Mouse (Mus musculus) neural tube, embryonic 14.5 days (tissue): Measurements from ENCODE around the gene Cpvl. TPM values are rescaled to one million over a fixed set of nuclear protein-coding genes. Genes with fewer than 3 reads are reported as not detected.

ENCODE experiments used
- ATAC-seq: fragments of 200-750 bp; cut with Nextera tagmentation; 2 replicates; pipeline ENCODE4 v1.8.0; 2017; ENCODE audit warnings: low read depth, mild to moderate bottlenecking, moderate TSS enrichment, moderate library complexity
- H3K27ac ChIP-seq: fragments of 300-500 bp; sonication (generic); 2 replicates; pipeline ENCODE4 v1.5.1; 2014; ENCODE audit warnings: low read depth, mild to moderate bottlenecking, control low read depth, low read length, moderate library complexity, mixed read lengths
- H3K27me3 ChIP-seq: fragments of 300-500 bp; sonication (generic); 2 replicates; pipeline ENCODE4 v1.6.1; 2014; ENCODE audit warnings: low read length; ENCODE audit not compliant: control insufficient read depth, insufficient read depth
- H3K36me3 ChIP-seq: fragments of 300-500 bp; sonication (generic); 2 replicates; pipeline ENCODE4 v1.6.1; 2014; ENCODE audit warnings: low read length, mixed read lengths; ENCODE audit not compliant: control insufficient read depth, insufficient read depth
- H3K4me1 ChIP-seq: fragments of 300-500 bp; sonication (generic); 2 replicates; pipeline ENCODE4 v1.6.1; 2014; ENCODE audit warnings: low read length; ENCODE audit not compliant: control insufficient read depth, insufficient read depth
- H3K4me2 ChIP-seq: fragments of 300-500 bp; sonication (generic); 2 replicates; pipeline ENCODE4 v1.6.1; 2014; ENCODE audit warnings: mild to moderate bottlenecking, low read depth, low read length, control low read depth
- H3K4me3 ChIP-seq: fragments of 300-500 bp; sonication (generic); 2 replicates; pipeline ENCODE4 v1.5.1; 2014; ENCODE audit warnings: low read depth, low read length, control low read depth, mixed read lengths
- H3K9ac ChIP-seq: fragments of 300-500 bp; sonication (generic); replicated peaks from 2 replicates; pipeline ENCODE4 v1.6.1; 2014; ENCODE audit warnings: low read depth, mild to moderate bottlenecking, control low read depth, low read length, mixed read lengths
- H3K9me3 ChIP-seq: fragments of 300-500 bp; sonication (generic); 2 replicates; pipeline ENCODE4 v1.6.1; 2016; ENCODE audit warnings: low read length; ENCODE audit not compliant: control insufficient read depth
- WGBS: fragments of 180-500 bp; shearing (Covaris S2); extraction: QIAGEN DNeasy Blood & Tissue Kit; methylation state at CpG from one replicate; pipeline ENCODE4 v1.1.7; 2014; 5-methylcytosine and 5-hydroxymethylcytosine counted together
- polyA plus RNA-seq: library from polyadenylated mRNA; unstranded; fragments of >200 nt; fragmentation: Nextera tagmentation; extraction: Ambion mirVana; gene quantifications from 2 replicates; pipeline ENCODE4 v1.2.1, GENCODE M21; 2014

Gene Cpvl
- polyA plus RNA-seq, 1 experiment from 2014 or later, result not detected

- Histone ChIP-seq H3K36me3 (no peaks in the 10 kb centered on the region), H3K4me3 (no peak overlapping the region), H3K27ac (no peak overlapping the region), H3K4me2 (no peak overlapping the region), H3K27me3 (no peaks in the 10 kb centered on the region), H3K9ac (no peak overlapping the region), H3K4me1 (no peaks in the 10 kb centered on the region), H3K9me3 (no peaks in the 10 kb centered on the region)
- 77% methylated on average over 4 of the region's 4 CpGs for WGBS
- no peak for ATAC-seq
These were observed 27.1 kb downstream of the Cpvl start for GRCm38 (mm10) chr6:53951421-53951820.

- no peak for ATAC-seq
- H3K27ac ChIP-seq, result no peak overlapping the region
- no peak overlapping the region for H3K9ac ChIP-seq
- no peaks in the 10 kb centered on the region for H3K36me3 ChIP-seq
- WGBS, result 61% methylated on average over 9 of the region's 9 CpGs
- no peaks in the 10 kb centered on the region for H3K27me3 ChIP-seq
- no peaks in the 10 kb centered on the region for H3K4me1 ChIP-seq
- no peak overlapping the region for H3K4me2 ChIP-seq
- no peaks in the 10 kb centered on the region for H3K9me3 ChIP-seq
- no peak overlapping the region for H3K4me3 ChIP-seq
These were observed 27.6 kb downstream of the Cpvl start for GRCm38 (mm10) chr6:53950876-53951275.

- H3K4me2 ChIP-seq, result no peak overlapping the region
- no peak overlapping the region for H3K4me3 ChIP-seq
- H3K9me3 ChIP-seq, result no peaks in the 10 kb centered on the region
- H3K4me1 ChIP-seq, result no peaks in the 10 kb centered on the region
- no peak overlapping the region for H3K27ac ChIP-seq
- ATAC-seq, result no peak
- H3K27me3 ChIP-seq, result no peaks in the 10 kb centered on the region
- H3K9ac ChIP-seq, result no peak overlapping the region
- H3K36me3 ChIP-seq, result no peaks in the 10 kb centered on the region
- 28% methylated on average over 4 of the region's 4 CpGs for WGBS
These were observed 30.0 kb downstream of the Cpvl start for GRCm38 (mm10) chr6:53948388-53949035.

- Histone ChIP-seq H3K27me3 (no peaks in the 10 kb centered on the region), H3K36me3 (no peaks in the 10 kb centered on the region), H3K9me3 (no peaks in the 10 kb centered on the region), H3K4me2 (no peak overlapping the region), H3K27ac (no peak overlapping the region), H3K4me3 (no peak overlapping the region), H3K9ac (no peak overlapping the region), H3K4me1 (no peaks in the 10 kb centered on the region)
- ATAC-seq, result no peak
- whole genome bisulfite sequencing, result 88% methylated on average over 5 of the region's 5 CpGs
These were observed 33.6 kb downstream of the Cpvl start for GRCm38 (mm10) chr6:53944887-53945286.

- 83% methylated on average over 3 of the region's 3 CpGs for WGBS
- Histone ChIP-seq H3K36me3 (no peaks in the 10 kb centered on the region), H3K4me2 (no peak overlapping the region), H3K9me3 (no peaks in the 10 kb centered on the region), H3K27me3 (no peaks in the 10 kb centered on the region), H3K9ac (no peak overlapping the region), H3K27ac (no peak overlapping the region), H3K4me3 (no peak overlapping the region), H3K4me1 (no peaks in the 10 kb centered on the region)
- no peak for ATAC-seq
These were observed 34.1 kb downstream of the Cpvl start for GRCm38 (mm10) chr6:53944417-53944816.

GRCm38 (mm10) chr6:53942190-53942831 lies 36.2 kb downstream of the Cpvl start:
- H3K9me3 ChIP-seq, result no peaks in the 10 kb centered on the region
- no peaks in the 10 kb centered on the region for H3K4me1 ChIP-seq
- H3K4me3 ChIP-seq, result no peak overlapping the region
- no peak overlapping the region for H3K4me2 ChIP-seq
- no peaks in the 10 kb centered on the region for H3K36me3 ChIP-seq
- ATAC-seq, result no peak
- 76% methylated on average over 7 of the region's 7 CpGs for WGBS
- no peak overlapping the region for H3K9ac ChIP-seq
- no peaks in the 10 kb centered on the region for H3K27me3 ChIP-seq
- no peak overlapping the region for H3K27ac ChIP-seq

- Histone ChIP-seq H3K9me3 (no peaks in the 10 kb centered on the region), H3K4me3 (no peak overlapping the region), H3K27ac (no peak overlapping the region), H3K36me3 (no peaks in the 10 kb centered on the region), H3K4me1 (no peaks in the 10 kb centered on the region), H3K9ac (no peak overlapping the region), H3K4me2 (no peak overlapping the region), H3K27me3 (no peaks in the 10 kb centered on the region)
- WGBS, result 52% methylated on average over 8 of the region's 8 CpGs
- ATAC-seq, result no peak
These were observed 38.7 kb downstream of the Cpvl start for GRCm38 (mm10) chr6:53939752-53940151.

GRCm38 (mm10) chr6:53938942-53939341 lies 39.5 kb downstream of the Cpvl start:
- ATAC-seq, result no peak
- H3K9me3 ChIP-seq, result no peaks in the 10 kb centered on the region
- H3K4me3 ChIP-seq, result no peak overlapping the region
- H3K27ac ChIP-seq, result no peak overlapping the region
- no peaks in the 10 kb centered on the region for H3K36me3 ChIP-seq
- no peaks in the 10 kb centered on the region for H3K4me1 ChIP-seq
- H3K27me3 ChIP-seq, result no peaks in the 10 kb centered on the region
- H3K4me2 ChIP-seq, result no peak overlapping the region
- WGBS, result 17% methylated on average over 3 of the region's 3 CpGs
- H3K9ac ChIP-seq, result no peak overlapping the region

GRCm38 (mm10) chr6:53937143-53938134 lies 41.0 kb downstream of the Cpvl start:
- Histone ChIP-seq H3K36me3 (no peaks in the 10 kb centered on the region), H3K27me3 (no peaks in the 10 kb centered on the region), H3K4me2 (no peak overlapping the region), H3K4me1 (no peaks in the 10 kb centered on the region), H3K9me3 (no peaks in the 10 kb centered on the region), H3K27ac (no peak overlapping the region), H3K9ac (no peak overlapping the region), H3K4me3 (no peak overlapping the region)
- ATAC-seq, result no peak
- WGBS, result 72% methylated on average over 15 of the region's 15 CpGs
